Mouse (Mus musculus): ENCODE results near the gene Slc9a3r1. TPM values are rescaled to one million over a fixed set of nuclear protein-coding genes. Genes with fewer than 3 reads are reported as not detected.

The Slc9a3r1 gene
- polyA plus RNA-seq, 1 experiment from 2014 or later: 37.8 TPM

DNA sequence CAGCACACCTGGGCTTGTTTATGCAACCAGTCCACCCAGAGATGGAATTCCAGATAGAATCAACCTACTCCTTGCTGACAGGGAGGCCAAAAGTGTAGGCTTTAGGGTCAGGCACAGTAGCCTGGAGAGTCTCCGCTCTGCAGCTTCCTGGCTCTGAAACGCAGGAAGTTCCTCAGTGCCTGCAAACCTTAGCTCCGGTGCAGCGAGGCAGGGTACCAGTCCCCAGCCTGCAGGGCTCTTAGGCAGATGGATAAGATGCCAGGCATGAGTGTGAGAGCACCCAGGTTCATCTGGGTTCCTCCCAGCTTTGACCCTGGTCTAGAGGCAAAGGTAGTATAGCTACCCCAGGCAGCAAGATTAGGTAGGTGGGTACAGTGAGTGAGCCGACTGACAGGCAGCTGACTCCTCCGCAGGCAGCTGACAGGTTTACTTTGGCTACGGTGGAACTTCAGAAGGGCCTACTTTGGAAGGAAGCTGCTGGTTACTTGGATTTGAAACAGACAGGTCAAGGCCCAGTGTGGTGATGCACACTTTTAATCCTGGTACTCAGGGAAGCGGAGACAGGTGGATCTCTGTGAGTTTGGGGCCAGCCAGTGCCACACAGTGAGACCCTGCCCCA, 4.6 kb downstream of the Slc9a3r1 start:
- Histone ChIP-seq H3K27ac (replicated peaks) (no peak overlapping the region; the same call in 1 of the 2 replicates), H3K9me3 (replicated peaks) (no peaks in the 10 kb centered on the region), H3K27me3 (ENCODE audit: low read depth, poor library complexity, severe bottlenecking) (peaks cover 48% of the 10 kb centered on the region), H3K36me3 (no peaks in the 10 kb centered on the region), H3K4me1 (peaks cover 55% of the 10 kb centered on the region), H3K4me3 (no peak overlapping the region)
- no peak for DNase-seq (ENCODE audit: low spot score)
- WGBS: 87% methylated on average over 8 of the region's 8 CpGs

DNA sequence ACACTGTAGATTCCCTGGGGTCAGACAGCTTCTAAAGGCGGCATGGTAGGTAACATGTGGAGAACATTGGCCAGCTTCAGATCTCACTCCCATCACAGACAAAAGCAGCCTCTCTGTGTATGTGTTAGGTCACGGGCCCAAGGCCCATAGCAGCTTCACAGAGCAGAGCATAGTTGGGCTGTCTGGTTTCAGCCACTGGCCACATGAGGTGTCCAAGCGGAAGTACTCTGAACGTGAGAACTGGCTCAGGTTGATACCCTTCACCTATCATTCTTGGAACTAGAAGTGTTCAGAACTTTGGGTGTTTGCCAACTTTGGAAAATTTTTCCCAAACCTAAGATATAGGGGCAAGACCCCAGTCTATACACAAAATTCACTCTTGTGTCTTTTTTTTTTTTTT, 6.3 kb downstream of the Slc9a3r1 start:
- Histone ChIP-seq H3K4me3 (no peak overlapping the region), H3K36me3 (no peaks in the 10 kb centered on the region), H3K4me1 (peaks cover 57% of the 10 kb centered on the region), H3K27ac (replicated peaks) (no peak overlapping the region), H3K27me3 (ENCODE audit: low read depth, poor library complexity, severe bottlenecking) (peaks cover 59% of the 10 kb centered on the region), H3K9me3 (replicated peaks) (no peaks in the 10 kb centered on the region)
- DNase-seq (ENCODE audit: low spot score): no peak
- WGBS: 86% methylated on average over 4 of the region's 4 CpGs

DNA sequence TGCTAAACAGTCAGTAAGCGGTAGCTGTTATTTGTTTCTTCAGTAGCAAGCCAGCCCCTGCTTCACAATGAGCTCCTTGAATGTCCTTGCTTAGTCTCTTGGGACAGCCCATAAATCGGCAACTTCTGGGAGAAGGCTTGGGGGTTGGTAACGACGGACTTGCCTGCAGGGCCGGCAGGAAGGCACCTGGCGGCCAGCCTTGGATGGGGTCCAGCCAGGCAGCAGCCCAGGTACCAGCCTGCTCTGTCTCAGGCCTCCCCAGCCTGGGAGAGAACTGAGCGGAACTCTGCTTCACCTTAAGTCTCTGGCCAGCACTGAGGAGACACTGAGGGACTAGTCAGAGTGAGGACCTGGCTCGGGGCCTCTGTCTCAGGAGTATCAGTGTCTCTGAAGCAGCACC, 8.0 kb downstream of the Slc9a3r1 start:
- Histone ChIP-seq H3K27ac (replicated peaks) (0 out of 2 replicates have a peak overlapping the region, but pooled peaks have one; percentile 9), H3K27me3 (ENCODE audit: low read depth, poor library complexity, severe bottlenecking) (peaks cover 58% of the 10 kb centered on the region), H3K36me3 (no peaks in the 10 kb centered on the region), H3K4me1 (peaks cover 57% of the 10 kb centered on the region), H3K4me3 (no peak overlapping the region), H3K9me3 (replicated peaks) (no peaks in the 10 kb centered on the region)
- no peak for DNase-seq (ENCODE audit: low spot score)
- 50% methylated on average over 8 of the region's 8 CpGs for WGBS

DNA sequence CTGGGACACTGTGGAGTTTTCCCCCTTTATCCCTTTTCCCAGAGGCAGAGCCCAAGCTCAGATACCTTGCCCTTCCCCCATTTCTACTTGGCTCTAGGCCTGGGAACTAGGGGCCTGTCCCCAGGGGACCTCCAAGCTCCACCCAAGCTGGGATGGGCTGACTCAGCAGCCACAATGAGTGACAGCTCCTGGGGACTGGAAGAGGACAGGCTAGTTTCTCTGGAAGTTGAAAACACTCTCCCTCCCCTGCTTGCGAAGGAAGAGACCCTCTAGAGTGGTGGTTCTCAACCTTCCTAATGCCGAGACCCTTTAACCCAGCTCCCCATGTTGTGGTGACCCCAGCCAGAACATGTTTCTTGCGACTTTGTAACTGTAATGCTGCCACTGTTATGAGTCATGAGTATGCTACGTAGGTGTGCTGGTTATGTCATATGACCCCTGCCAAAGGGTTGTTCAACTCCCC, 9.7 kb downstream of the Slc9a3r1 start:
- Histone ChIP-seq H3K27ac (replicated peaks) (peak overlapping the region; percentile 52), H3K36me3 (no peaks in the 10 kb centered on the region), H3K27me3 (ENCODE audit: low read depth, poor library complexity, severe bottlenecking) (peaks cover 64% of the 10 kb centered on the region), H3K4me1 (peaks cover 70% of the 10 kb centered on the region), H3K4me3 (peak overlapping the region; percentile 3; the same call in 1 of the 2 replicates), H3K9me3 (replicated peaks) (no peaks in the 10 kb centered on the region)
- DNase-seq (ENCODE audit: low spot score): peak; percentile 42
- WGBS: 11% methylated on average over 4 of the region's 4 CpGs

DNA sequence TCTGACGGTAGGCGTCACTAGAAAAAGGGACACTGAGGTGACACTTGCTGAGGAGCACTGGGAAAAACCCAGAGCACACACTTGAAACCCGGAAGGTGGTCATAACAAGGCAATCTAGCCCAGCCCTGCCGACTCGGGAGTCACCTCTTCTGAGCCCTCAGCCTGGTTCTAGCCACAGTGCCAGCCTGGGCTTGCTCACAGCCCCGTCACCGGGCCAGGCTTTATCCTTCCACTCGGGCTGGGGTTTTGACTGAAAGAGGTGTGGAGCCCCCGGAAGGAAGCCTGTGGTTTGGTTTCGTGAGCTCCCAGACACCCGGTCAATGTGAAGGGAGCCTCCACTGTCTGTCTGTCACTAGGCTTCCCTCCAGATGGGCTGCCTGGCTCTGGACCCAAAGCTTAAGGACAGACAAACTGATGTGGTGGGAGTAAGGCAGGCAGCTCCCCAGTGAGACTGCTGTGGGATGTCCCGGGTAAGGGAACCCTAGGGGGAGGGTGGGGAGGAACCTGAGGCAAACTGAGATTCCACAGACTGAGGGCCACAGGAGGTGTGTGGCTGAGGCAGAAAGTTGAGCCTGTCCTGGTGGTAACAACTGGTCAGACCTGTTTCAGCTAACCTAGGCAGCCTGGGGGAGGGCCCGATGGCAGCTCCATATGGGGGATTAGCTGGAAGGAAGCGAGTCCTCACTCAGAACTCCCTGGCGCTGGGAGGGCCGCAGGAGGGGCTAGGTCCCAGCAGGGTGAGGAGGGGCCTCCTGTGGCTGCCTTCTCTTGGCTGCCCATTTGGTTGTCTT, 10.6 kb downstream of the Slc9a3r1 start:
- Histone ChIP-seq H3K4me3 (no peak overlapping the region), H3K27ac (replicated peaks) (peak overlapping the region; percentile 52), H3K4me1 (peaks cover 78% of the 10 kb centered on the region), H3K9me3 (replicated peaks) (no peaks in the 10 kb centered on the region), H3K27me3 (ENCODE audit: low read depth, poor library complexity, severe bottlenecking) (peaks cover 64% of the 10 kb centered on the region), H3K36me3 (no peaks in the 10 kb centered on the region)
- DNase-seq (ENCODE audit: low spot score): no peak
- WGBS: 8% methylated on average over 16 of the region's 16 CpGs

DNA sequence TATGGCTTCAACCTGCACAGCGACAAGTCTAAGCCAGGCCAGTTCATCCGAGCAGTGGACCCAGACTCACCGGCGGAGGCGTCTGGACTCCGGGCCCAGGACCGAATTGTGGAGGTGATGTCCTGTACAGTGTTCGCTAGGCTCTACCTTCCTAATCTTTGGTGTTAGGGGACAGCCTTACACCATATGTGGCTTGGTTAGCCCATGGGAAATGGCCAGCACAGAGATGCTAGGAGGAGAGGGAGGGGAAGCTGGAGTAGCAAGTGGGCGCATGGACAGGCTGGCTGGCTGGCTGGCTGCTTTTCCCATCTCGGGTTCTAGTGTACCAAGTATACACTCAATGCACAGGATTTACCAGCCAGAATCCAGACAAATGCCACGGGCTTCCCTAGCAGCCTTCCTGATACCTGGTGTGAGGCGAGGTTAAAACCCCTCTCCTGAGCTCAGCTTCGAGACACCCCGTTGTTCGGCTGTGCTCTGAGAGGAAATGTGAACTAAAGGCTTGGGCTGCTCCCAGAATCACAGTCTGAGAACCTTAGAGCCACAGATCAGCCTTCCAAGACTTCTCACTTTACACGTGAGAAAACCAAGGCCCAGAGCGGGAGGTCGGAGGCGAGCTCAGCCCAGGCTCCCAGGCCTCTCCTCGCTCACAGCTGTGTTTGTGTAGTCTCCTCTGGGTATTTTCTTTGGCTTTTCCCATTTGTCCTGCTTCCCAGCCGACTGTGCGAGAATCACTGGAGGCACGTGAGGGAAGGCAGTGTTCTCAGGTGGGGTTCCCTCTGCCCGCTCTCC, 13.5 kb downstream of the Slc9a3r1 start:
- WGBS: 59% methylated on average over 24 of the region's 24 CpGs
- Histone ChIP-seq H3K27ac (replicated peaks) (peak overlapping the region; percentile 75), H3K4me1 (peaks cover 78% of the 10 kb centered on the region), H3K36me3 (peaks cover 18% of the 10 kb centered on the region; the same call in 1 of the 2 replicates), H3K27me3 (ENCODE audit: low read depth, poor library complexity, severe bottlenecking) (peaks cover 56% of the 10 kb centered on the region), H3K9me3 (replicated peaks) (no peaks in the 10 kb centered on the region), H3K4me3 (no peak overlapping the region)
- no peak for DNase-seq (ENCODE audit: low spot score)

DNA sequence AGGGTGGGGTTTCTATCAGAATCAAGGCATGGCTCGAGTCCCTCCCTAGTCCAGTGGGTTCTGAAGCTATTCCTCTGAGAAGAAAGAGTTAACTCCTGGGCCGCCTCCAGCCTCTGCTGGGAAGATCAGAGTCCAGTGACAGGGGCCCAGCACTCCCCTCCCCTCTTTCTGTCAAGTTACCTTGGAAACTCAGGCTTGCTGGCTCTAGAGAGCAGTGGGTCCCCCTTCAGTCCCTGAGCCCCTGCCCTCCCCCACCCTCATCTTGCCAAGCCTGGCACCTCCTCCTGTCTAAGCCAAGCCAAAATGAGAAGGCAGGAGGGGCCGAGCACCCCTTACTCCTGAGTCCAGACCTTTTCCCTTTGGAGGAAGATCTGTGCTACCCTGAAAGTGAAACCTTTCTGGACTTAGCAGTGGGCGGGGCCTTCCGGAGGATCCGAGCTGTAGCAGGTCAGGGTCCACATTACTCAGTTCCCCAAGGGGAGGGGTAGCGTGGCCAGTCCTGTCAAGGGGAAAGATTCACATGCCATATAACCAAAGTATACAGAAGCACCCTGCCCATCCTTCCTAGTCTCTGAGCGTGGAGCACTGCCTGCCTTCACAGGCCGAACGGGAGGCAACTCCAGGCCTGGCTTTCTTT, 14.5 kb downstream of the Slc9a3r1 start:
- peaks cover 71% of the 10 kb centered on the region for H3K4me1 ChIP-seq
- H3K36me3 ChIP-seq: peaks cover 18% of the 10 kb centered on the region; the same call in 1 of the 2 replicates
- H3K27me3 ChIP-seq (ENCODE audit: low read depth, poor library complexity, severe bottlenecking): peaks cover 45% of the 10 kb centered on the region
- DNase-seq (ENCODE audit: low spot score): peak; percentile 55
- peak overlapping the region; percentile 40 for H3K4me3 ChIP-seq
- 28% methylated on average over 10 of the region's 10 CpGs for WGBS
- H3K27ac ChIP-seq (replicated peaks): peak overlapping the region; percentile 75
- H3K9me3 ChIP-seq (replicated peaks): no peaks in the 10 kb centered on the region

DNA sequence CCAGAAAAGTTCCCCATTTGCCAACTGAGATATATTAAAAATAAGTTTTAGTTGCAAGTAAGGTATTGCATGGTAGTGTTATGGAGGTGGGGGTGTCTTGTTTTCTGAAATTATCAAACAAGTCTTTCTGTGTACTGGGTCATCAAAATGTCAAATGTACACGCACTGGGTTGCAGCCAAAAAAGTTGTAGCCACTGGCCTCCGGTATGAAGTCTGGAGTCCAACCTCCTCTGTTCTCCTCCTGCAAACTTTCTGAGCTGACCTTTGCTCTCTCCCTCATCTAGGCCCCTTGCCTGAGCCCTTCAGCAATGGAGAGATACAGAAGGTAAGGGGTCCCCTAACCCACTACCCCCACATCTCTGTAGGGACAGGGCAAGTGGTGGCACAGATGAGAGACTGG, 15.6 kb downstream of the Slc9a3r1 start:
- H3K27ac ChIP-seq (replicated peaks): peak overlapping the region; percentile 34; the same call in 1 of the 2 replicates
- H3K27me3 ChIP-seq (ENCODE audit: low read depth, poor library complexity, severe bottlenecking): peaks cover 35% of the 10 kb centered on the region
- H3K4me1 ChIP-seq: peaks cover 60% of the 10 kb centered on the region
- peaks cover 22% of the 10 kb centered on the region; the same call in 1 of the 2 replicates for H3K36me3 ChIP-seq
- DNase-seq (ENCODE audit: low spot score): no peak
- 90% methylated on average over 2 of the region's 2 CpGs for WGBS
- H3K9me3 ChIP-seq (replicated peaks): no peaks in the 10 kb centered on the region
- no peak overlapping the region for H3K4me3 ChIP-seq

DNA sequence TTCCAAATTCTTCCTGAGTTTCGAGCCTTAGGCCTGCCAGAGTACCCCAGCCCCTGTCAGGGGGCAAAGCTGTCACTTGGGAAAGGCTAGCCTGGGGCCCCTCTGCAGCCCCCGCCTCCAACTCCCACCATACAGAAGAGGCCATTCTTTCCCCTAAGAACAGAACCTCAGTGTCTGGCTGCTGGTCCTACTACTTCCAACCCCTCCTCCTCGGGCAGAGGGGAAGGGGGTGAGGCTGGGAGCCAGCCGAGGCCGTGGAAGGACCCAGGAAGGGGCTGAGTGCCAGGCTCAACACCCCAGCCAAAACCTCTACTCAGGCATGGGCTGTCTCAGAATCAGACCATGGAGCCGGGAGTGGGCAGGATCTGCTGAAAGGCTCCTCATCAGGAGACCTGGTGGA, 16.1 kb downstream of the Slc9a3r1 start:
- no peak for DNase-seq (ENCODE audit: low spot score)
- H3K4me1 ChIP-seq: peaks cover 56% of the 10 kb centered on the region

DNA sequence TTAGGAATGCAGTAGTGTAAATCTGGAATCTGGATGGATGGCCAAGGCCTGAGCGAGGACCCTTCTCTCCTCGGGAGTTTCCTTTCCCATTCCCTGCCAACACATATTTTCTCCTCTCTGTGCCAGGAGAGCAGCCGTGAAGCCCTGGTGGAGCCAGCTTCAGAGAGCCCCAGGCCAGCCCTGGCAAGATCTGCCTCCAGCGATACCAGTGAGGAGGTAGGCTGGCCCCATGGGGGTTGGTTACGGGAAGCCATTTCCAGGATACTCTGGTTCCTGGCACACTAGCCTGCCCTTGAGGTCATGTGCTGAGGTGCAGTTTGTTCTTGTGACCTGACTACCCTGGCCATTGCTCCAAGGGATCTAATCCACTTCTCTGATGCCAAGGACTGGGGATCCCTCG, 16.7 kb downstream of the Slc9a3r1 start:
- 93% methylated on average over 6 of the region's 6 CpGs for WGBS
- H3K4me3 ChIP-seq: no peak overlapping the region
- H3K27ac ChIP-seq (replicated peaks): no peak overlapping the region
- no peak for DNase-seq (ENCODE audit: low spot score)
- H3K4me1 ChIP-seq: peaks cover 49% of the 10 kb centered on the region
- peaks cover 23% of the 10 kb centered on the region for H3K27me3 ChIP-seq (ENCODE audit: low read depth, poor library complexity, severe bottlenecking)
- peaks cover 22% of the 10 kb centered on the region; the same call in 1 of the 2 replicates for H3K36me3 ChIP-seq
- no peaks in the 10 kb centered on the region for H3K9me3 ChIP-seq (replicated peaks)

More for the DNA sequence above, 16.1 kb downstream of the Slc9a3r1 start:
- H3K4me3 ChIP-seq: no peak overlapping the region
- H3K27ac ChIP-seq (replicated peaks): peak overlapping the region; percentile 34; the same call in 1 of the 2 replicates
- no peaks in the 10 kb centered on the region for H3K9me3 ChIP-seq (replicated peaks)
- peaks cover 22% of the 10 kb centered on the region; the same call in 1 of the 2 replicates for H3K36me3 ChIP-seq
- 81% methylated on average over 6 of the region's 6 CpGs for WGBS
- H3K27me3 ChIP-seq (ENCODE audit: low read depth, poor library complexity, severe bottlenecking): peaks cover 30% of the 10 kb centered on the region

DNA sequence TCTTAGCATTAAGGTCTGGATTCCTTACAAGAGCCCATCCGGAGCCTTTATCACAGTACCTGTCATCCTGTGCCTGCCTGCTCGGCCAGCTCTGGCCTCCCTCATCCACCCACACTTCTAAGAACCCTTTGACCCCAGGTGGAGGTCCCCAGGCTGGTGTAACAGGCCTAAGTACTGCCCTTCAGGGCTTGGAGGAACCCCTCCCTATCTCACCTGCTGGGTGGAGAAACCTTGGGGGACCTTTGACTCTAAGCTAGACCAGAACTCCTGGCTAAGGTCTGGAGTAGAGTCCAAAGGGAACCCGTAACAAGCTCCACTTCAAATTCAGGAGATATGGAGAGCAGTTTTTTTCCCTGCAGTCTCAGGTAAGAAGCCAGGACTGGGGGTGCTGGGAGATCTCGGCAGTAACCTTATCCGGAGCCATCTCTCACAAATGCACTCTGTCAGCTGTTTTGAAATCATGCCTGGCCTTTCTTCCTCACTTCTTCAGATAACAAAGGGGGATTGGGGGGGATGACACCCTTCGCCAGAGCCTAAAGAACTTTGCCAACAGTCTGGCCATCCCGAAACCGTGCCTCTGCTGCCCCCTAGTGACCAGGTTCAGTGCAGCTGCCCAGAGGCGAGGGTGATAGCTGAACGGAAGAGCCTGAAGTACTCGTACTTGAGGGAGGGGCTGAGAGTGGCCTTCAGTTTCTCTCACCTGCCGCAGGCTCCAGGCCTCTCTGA, 18.9 kb downstream of the Slc9a3r1 start:
- peaks cover 41% of the 10 kb centered on the region for H3K4me1 ChIP-seq
- peak; percentile 85 for DNase-seq (ENCODE audit: low spot score)
- H3K27ac ChIP-seq (replicated peaks): peak overlapping the region; percentile 0; the same call in 1 of the 2 replicates
- WGBS: 23% methylated on average over 12 of the region's 12 CpGs
- H3K36me3 ChIP-seq: peaks cover 22% of the 10 kb centered on the region; the same call in 1 of the 2 replicates
- no peaks in the 10 kb centered on the region for H3K9me3 ChIP-seq (replicated peaks)
- peaks cover 3% of the 10 kb centered on the region; the same call in 1 of the 2 replicates for H3K27me3 ChIP-seq (ENCODE audit: low read depth, poor library complexity, severe bottlenecking)
- H3K4me3 ChIP-seq: no peak overlapping the region

All from midbrain, embryonic 10.5 days (tissue).